Mouse (Mus musculus): ENCODE measurements around the gene Ten1. TPM values are rescaled to one million over a fixed set of nuclear protein-coding genes. Genes with fewer than 3 reads are reported as not detected.
A peak's percentile ranks its signal among the peaks of the same experiment; 100 is the strongest.

Ten1 gene
- polyA plus RNA-seq, 1 experiment from 2014 or later = 73.2 TPM

DNA sequence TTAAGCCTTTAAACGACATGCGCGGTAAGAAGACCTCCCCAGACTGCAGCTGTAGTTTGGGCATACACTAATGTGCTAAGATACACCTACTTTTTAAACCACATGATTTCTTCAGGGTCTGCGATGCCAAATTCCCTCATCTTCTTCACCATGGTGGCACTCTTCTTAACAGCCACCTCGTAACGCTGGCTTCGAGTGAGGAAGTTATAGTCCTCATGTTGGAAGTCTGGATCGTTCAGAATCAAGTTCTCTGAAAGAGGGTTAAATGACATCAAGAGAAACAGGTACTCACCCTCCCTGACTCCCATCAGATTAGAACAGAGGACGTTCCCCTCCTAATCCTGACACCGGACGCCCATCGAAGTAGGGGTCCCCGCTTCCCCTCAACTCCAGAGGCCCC, 523 bp upstream of the Ten1 start:
- peaks cover 26% of the 10 kb centered on the region for H3K4me1 ChIP-seq (replicated peaks)
- H3K9me3 ChIP-seq (replicated peaks) = no peaks in the 10 kb centered on the region
- H3K36me3 ChIP-seq = peaks cover 8% of the 10 kb centered on the region; the same call in 1 of the 2 replicates
- no peak for ATAC-seq (replicated peaks; ENCODE audit: insufficient number of reproducible peaks, insufficient read depth, low FRiP score, low read depth)
- no peaks in the 10 kb centered on the region for H3K27me3 ChIP-seq
- WGBS = 17% methylated on average over 13 of the region's 13 CpGs
- peak overlapping the region; percentile 74 for H3K4me2 ChIP-seq
- H3K4me3 ChIP-seq = peak overlapping the region; percentile 79
- peak overlapping the region; percentile 92 for H3K27ac ChIP-seq
- peak overlapping the region; percentile 84 for H3K9ac ChIP-seq

DNA sequence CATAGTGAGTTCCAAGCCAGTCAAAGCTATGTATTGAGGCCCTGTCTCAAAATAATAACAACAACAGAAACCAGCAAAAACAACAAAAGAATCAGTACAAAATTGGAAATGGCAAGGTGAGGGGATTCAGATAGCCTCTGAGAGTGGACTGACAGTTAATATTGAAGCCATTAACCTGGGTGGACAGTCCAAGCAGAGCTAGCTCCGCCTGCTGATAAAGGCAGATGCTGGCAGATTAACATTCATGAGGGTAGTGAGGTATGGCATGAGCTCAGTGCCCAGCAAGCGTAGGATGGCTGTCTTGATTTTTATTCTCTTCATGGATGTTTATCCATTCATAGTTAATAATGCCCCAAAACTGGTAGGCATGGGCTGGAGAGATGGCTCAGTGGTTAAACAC, 2.5 kb downstream of the Ten1 start:
- Histone ChIP-seq H3K9me3 (replicated peaks) (no peaks in the 10 kb centered on the region), H3K36me3 (peaks cover 13% of the 10 kb centered on the region; the same call in 1 of the 2 replicates), H3K27ac (no peak overlapping the region), H3K27me3 (no peaks in the 10 kb centered on the region), H3K4me1 (replicated peaks) (peaks cover 14% of the 10 kb centered on the region), H3K4me2 (no peak overlapping the region), H3K9ac (no peak overlapping the region), H3K4me3 (no peak overlapping the region)
- no peak for ATAC-seq (replicated peaks; ENCODE audit: insufficient number of reproducible peaks, insufficient read depth, low FRiP score, low read depth)
- 89% methylated on average over 2 of the region's 2 CpGs for WGBS

DNA sequence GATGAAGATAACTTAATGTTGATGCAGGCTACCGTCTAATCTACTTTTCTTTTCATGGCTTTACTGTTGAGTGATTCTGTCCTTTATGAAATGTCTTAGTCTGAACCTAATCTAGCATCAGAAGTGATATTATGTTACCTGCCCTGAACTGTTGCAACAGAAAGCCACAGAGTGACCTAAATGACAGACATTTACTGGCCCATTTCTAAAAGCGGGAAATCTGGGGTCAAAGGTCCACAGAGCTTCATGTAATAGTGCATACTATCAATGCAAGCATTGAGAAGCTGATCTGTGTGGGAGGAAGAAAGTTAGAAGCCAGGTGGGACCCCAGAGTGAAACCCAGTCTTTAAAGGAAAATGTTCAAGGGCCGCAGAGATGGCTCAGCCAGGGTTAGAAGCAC, 4.5 kb downstream of the Ten1 start:
- no peak overlapping the region for H3K9ac ChIP-seq
- no peak overlapping the region for H3K4me2 ChIP-seq
- ATAC-seq (replicated peaks; ENCODE audit: insufficient number of reproducible peaks, insufficient read depth, low FRiP score, low read depth) = no peak
- no peak overlapping the region for H3K4me3 ChIP-seq
- no peaks in the 10 kb centered on the region for H3K27me3 ChIP-seq
- H3K9me3 ChIP-seq (replicated peaks) = no peaks in the 10 kb centered on the region
- peaks cover 20% of the 10 kb centered on the region for H3K36me3 ChIP-seq
- 89% methylated on average over 3 of the region's 3 CpGs for WGBS
- H3K4me1 ChIP-seq (replicated peaks) = peaks cover 5% of the 10 kb centered on the region; the same call in 1 of the 2 replicates
- no peak overlapping the region for H3K27ac ChIP-seq

DNA sequence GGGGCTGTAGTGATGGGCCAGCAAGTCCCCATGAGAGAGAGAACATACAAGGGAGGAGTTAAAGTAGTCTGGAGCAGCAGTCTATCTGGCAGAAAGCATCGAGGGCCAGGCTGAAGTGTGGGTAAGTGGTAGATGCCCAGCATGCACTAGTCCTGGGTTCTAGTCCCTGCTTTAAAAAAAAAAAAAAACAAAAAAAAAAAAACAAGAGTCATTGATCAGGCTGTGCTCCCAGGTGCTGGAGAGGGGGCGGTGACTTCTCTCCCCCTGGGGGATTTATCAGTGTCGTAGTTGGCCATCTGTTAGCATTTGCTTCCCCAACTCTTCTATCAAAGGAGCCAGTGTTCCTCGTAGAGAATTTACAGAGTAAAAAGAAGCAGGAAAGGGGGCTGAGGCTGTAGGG, 8.0 kb downstream of the Ten1 start:
- Histone ChIP-seq H3K4me1 (replicated peaks) (no peaks in the 10 kb centered on the region), H3K9me3 (replicated peaks) (no peaks in the 10 kb centered on the region), H3K27ac (no peak overlapping the region), H3K4me3 (no peak overlapping the region), H3K27me3 (no peaks in the 10 kb centered on the region), H3K4me2 (no peak overlapping the region), H3K9ac (no peak overlapping the region), H3K36me3 (peaks cover 20% of the 10 kb centered on the region)
- WGBS = 72% methylated on average over 4 of the region's 4 CpGs
- no peak for ATAC-seq (replicated peaks; ENCODE audit: insufficient number of reproducible peaks, insufficient read depth, low FRiP score, low read depth)

DNA sequence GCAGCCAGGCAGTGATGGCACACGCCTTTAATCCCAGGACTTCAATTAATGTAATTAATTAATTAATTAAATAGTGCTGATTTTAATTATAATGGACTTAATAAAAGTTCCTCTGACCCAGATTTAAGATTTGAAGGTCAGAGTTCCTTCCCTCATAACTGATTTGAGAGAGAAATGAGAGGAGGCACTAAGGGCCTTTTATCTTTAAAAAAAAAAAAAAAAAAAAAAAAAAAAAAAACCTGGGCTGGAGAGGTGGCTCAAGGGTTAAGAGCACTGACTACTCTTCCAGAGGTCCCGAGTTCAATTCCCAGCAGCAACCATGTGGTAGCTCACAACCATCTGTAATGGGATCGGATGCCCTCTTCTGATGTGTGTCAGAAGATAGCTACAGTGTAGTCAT, 10.0 kb downstream of the Ten1 start:
- no peaks in the 10 kb centered on the region for H3K27me3 ChIP-seq
- no peak for ATAC-seq (replicated peaks; ENCODE audit: insufficient number of reproducible peaks, insufficient read depth, low FRiP score, low read depth)
- no peaks in the 10 kb centered on the region for H3K9me3 ChIP-seq (replicated peaks)
- H3K36me3 ChIP-seq = peaks cover 24% of the 10 kb centered on the region
- no peak overlapping the region for H3K27ac ChIP-seq
- WGBS = 86% methylated on average over 3 of the region's 3 CpGs
- no peak overlapping the region for H3K9ac ChIP-seq
- H3K4me3 ChIP-seq = no peak overlapping the region
- H3K4me2 ChIP-seq = no peak overlapping the region
- no peaks in the 10 kb centered on the region for H3K4me1 ChIP-seq (replicated peaks)

DNA sequence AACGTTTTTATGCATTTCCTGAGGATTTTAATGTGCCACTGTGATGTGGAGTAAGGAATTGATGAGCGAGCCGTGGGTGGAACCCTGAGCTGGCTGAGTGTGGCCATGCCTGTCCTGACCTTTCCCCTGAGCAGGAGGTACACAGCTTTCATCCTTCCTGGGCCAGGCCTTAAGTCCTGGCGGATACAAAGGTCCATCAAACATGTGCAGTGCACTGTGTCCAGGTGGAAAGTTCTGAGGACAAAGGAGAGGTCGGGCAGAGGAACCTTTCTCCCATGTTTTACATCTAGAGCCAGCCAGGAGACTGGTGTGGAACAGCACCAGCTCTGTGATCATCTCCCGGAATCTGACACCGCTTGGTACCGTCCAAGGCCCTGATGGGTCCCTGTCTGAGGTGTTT, 10.6 kb downstream of the Ten1 start:
- Histone ChIP-seq H3K27me3 (no peaks in the 10 kb centered on the region), H3K9me3 (replicated peaks) (no peaks in the 10 kb centered on the region), H3K27ac (no peak overlapping the region), H3K4me2 (no peak overlapping the region), H3K4me1 (replicated peaks) (no peaks in the 10 kb centered on the region), H3K9ac (no peak overlapping the region), H3K4me3 (no peak overlapping the region), H3K36me3 (peaks cover 24% of the 10 kb centered on the region)
- ATAC-seq (replicated peaks; ENCODE audit: insufficient number of reproducible peaks, insufficient read depth, low FRiP score, low read depth) = no peak
- 75% methylated on average over 8 of the region's 8 CpGs for WGBS

DNA sequence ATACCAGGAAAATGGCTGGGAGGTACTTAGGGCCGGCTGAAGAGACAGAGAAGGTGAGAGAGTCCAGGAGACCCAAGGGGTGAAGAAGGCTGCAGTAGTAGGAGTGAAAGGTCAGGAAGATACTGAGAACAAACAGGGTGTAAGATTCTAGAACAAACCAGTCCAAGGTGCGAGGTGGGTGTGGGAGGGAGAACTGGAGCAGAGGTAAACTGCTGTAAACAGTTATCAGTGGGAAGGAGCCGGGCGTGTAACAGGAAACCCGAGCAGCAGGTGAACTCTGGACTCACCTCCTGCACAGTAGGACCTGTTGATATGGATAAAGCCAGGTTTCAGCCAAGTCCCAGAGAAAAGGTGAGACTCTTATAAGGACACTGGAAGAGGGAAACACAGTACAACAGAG, 12.0 kb downstream of the Ten1 start:
- Histone ChIP-seq H3K9me3 (replicated peaks) (no peaks in the 10 kb centered on the region), H3K27ac (no peak overlapping the region), H3K9ac (no peak overlapping the region), H3K4me3 (no peak overlapping the region), H3K27me3 (no peaks in the 10 kb centered on the region), H3K4me1 (replicated peaks) (no peaks in the 10 kb centered on the region), H3K4me2 (no peak overlapping the region), H3K36me3 (peaks cover 21% of the 10 kb centered on the region)
- no peak for ATAC-seq (replicated peaks; ENCODE audit: insufficient number of reproducible peaks, insufficient read depth, low FRiP score, low read depth)
- 68% methylated on average over 5 of the region's 5 CpGs for WGBS

DNA sequence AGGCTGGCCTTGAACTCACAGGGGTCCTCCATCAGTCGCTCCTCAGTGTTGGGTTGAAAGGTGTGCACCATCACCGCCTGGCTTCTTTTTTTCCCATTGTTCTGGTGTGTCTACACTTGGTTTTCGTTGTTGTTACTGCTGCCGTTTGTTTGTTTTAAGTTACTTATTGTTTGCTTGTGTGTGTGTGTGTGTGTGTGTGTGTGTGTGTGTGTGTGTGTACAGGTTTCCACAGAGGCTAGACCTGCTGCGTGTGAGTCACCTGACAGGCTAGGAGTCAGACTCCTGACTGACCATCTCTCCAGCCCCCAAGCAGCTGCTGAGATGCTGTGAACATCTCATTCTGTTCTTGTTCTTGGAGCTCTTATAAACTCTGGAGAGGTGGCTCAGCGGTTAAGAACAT, 14.2 kb downstream of the Ten1 start:
- H3K4me3 ChIP-seq = no peak overlapping the region
- H3K27ac ChIP-seq = no peak overlapping the region
- WGBS = 89% methylated on average over 6 of the region's 6 CpGs
- H3K9ac ChIP-seq = no peak overlapping the region
- no peak for ATAC-seq (replicated peaks; ENCODE audit: insufficient number of reproducible peaks, insufficient read depth, low FRiP score, low read depth)
- no peak overlapping the region for H3K4me2 ChIP-seq
- H3K4me1 ChIP-seq (replicated peaks) = peaks cover 2% of the 10 kb centered on the region
- H3K9me3 ChIP-seq (replicated peaks) = no peaks in the 10 kb centered on the region
- H3K36me3 ChIP-seq = peaks cover 4% of the 10 kb centered on the region
- no peaks in the 10 kb centered on the region for H3K27me3 ChIP-seq

DNA sequence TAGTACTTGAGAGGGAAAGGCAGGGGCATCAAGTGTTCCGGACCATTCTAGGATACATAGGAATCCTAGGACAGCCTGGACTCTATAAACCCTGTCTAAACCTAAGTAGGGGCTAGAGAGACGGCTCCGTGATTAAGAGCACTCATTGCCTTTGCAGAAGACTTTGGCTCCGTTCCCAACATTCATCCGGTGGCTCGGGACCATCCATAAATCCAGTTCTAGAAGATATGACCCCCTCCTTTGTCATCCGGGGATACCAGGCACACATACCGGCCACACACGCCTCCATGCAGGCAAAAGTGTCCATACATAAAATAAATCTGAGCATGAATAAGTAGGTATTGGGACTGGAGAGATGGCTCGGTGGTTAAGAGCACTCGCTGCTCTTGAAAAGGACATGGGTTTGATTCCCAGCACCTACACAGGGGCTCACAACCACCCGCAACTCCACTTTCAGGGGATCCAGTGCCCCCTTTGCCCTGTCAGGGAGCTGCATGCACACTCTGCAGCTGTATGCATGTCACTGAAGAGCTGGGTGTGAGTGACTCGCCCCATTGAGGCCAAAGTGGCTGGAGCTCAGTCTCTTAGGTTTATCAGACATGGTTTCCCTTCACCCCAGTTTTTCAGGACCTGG, 15.3 kb downstream of the Ten1 start:
- Histone ChIP-seq H3K4me2 (no peak overlapping the region), H3K36me3 (peaks cover 4% of the 10 kb centered on the region; the same call in 1 of the 2 replicates), H3K9me3 (replicated peaks) (no peaks in the 10 kb centered on the region), H3K9ac (no peak overlapping the region), H3K4me1 (replicated peaks) (peaks cover 14% of the 10 kb centered on the region), H3K4me3 (no peak overlapping the region), H3K27me3 (no peaks in the 10 kb centered on the region), H3K27ac (no peak overlapping the region)
- WGBS = 78% methylated on average over 13 of the region's 13 CpGs
- ATAC-seq (replicated peaks; ENCODE audit: insufficient number of reproducible peaks, insufficient read depth, low FRiP score, low read depth) = no peak

DNA sequence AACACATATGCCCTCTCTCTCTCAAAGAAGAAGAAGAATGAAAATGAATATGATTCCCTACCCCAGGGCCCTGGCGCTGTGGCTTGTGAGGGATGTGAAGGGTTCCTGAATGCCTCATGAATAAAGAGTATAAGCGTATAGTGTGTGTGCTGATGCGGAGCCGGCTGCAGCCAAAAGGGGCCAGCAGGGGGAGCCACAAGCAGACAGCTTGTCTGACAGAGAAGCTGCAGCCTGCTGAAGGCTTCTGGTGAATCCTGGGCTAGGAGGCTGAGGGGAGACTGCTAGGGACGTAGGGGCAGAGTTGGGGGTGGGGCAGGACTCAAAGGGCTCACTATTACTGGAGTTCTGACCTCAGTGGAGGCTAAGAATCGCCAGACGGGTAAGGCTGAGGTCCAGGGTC, 16.5 kb downstream of the Ten1 start:
- Histone ChIP-seq H3K4me1 (replicated peaks) (peaks cover 24% of the 10 kb centered on the region), H3K36me3 (peaks cover 4% of the 10 kb centered on the region; the same call in 1 of the 2 replicates), H3K9me3 (replicated peaks) (no peaks in the 10 kb centered on the region), H3K9ac (no peak overlapping the region), H3K4me3 (no peak overlapping the region), H3K4me2 (no peak overlapping the region), H3K27me3 (no peaks in the 10 kb centered on the region), H3K27ac (no peak overlapping the region)
- WGBS = 82% methylated on average over 7 of the region's 7 CpGs
- ATAC-seq (replicated peaks; ENCODE audit: insufficient number of reproducible peaks, insufficient read depth, low FRiP score, low read depth) = no peak

DNA sequence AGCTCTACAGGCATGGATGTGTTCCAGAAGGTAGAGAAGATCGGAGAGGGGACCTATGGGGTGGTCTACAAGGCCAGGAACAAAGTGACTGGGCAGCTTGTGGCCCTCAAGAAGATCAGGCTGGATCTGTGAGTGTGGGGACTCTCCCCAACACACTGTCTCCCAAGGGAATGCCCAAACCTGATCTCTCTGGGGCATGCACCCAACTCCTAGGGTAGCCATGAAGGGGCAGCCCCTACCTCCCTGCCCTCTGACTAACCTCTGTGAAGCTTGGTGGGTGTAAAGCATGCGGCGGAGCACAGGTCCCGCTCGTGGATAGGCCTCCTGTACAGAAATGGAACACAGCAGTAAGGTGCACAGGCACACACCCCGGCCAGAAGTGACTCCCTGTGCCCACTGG, 17.3 kb downstream of the Ten1 start:
- peaks cover 6% of the 10 kb centered on the region for H3K27me3 ChIP-seq
- peaks cover 26% of the 10 kb centered on the region for H3K4me1 ChIP-seq (replicated peaks)
- H3K36me3 ChIP-seq = peaks cover 4% of the 10 kb centered on the region; the same call in 1 of the 2 replicates
- no peak overlapping the region for H3K9ac ChIP-seq
- H3K9me3 ChIP-seq (replicated peaks) = no peaks in the 10 kb centered on the region
- no peak overlapping the region for H3K27ac ChIP-seq
- no peak for ATAC-seq (replicated peaks; ENCODE audit: insufficient number of reproducible peaks, insufficient read depth, low FRiP score, low read depth)
- WGBS = 86% methylated on average over 6 of the region's 6 CpGs
- H3K4me2 ChIP-seq = no peak overlapping the region
- H3K4me3 ChIP-seq = no peak overlapping the region

DNA sequence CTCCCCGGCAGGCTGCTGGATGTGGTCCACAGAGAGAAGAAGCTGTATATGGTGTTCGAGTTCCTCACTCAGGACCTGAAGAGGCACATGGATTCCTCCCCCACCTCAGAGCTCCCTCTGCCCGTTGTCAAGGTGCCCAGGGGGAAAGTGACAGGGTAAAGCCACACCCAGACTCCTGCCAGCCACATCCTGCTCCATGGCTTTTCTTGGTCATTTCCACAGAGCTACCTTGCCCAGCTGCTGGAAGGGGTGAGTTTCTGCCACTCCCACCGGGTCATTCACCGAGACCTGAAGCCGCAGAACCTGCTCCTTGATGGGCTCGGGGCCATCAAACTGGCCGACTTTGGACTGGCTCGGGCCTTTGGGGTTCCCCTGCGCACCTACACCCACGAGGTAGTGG, 17.9 kb downstream of the Ten1 start:
- no peak for ATAC-seq (replicated peaks; ENCODE audit: insufficient number of reproducible peaks, insufficient read depth, low FRiP score, low read depth)
- H3K36me3 ChIP-seq = peaks cover 4% of the 10 kb centered on the region; the same call in 1 of the 2 replicates
- no peak overlapping the region for H3K9ac ChIP-seq
- H3K27me3 ChIP-seq = peaks cover 12% of the 10 kb centered on the region
- H3K4me1 ChIP-seq (replicated peaks) = peaks cover 27% of the 10 kb centered on the region
- no peak overlapping the region for H3K4me2 ChIP-seq
- 80% methylated on average over 11 of the region's 11 CpGs for WGBS
- no peaks in the 10 kb centered on the region for H3K9me3 ChIP-seq (replicated peaks)
- H3K4me3 ChIP-seq = no peak overlapping the region
- H3K27ac ChIP-seq = no peak overlapping the region
